Mouse (Mus musculus): ENCODE data around the gene Anapc4. TPM values are rescaled to one million over a fixed set of nuclear protein-coding genes. Genes with fewer than 3 reads are reported as not detected.

Gene Anapc4
- polyA plus RNA-seq, 1 experiment from 2014 or later, result 152 TPM

GRCm38 (mm10) chr5:52810446-52810845 lies 23.4 kb upstream of the Anapc4 start:
- H3K4me3 ChIP-seq (ENCODE audit: low read depth, low read length), result no peak overlapping the region
- ATAC-seq (replicated peaks; ENCODE audit: insufficient number of reproducible peaks, low FRiP score, low TSS enrichment, low read depth) (no peak), DNase-seq (ENCODE audit: low spot score) (no peak)
- no peaks in the 10 kb centered on the region for H3K4me1 ChIP-seq (ENCODE audit: control insufficient read depth, insufficient read depth, low read length)
- no peaks in the 10 kb centered on the region for H3K27me3 ChIP-seq (ENCODE audit: control insufficient read depth, insufficient read depth, low read length)
- 96% methylated on average over 6 of the region's 6 CpGs for WGBS
- H3K36me3 ChIP-seq (replicated peaks; ENCODE audit: control insufficient read depth, insufficient read depth, low read depth, low read length), result no peaks in the 10 kb centered on the region; the same call in 1 of the 2 replicates
- H3K9me3 ChIP-seq (replicated peaks; ENCODE audit: control insufficient read depth, low read length), result no peaks in the 10 kb centered on the region
- no peak overlapping the region for H3K9ac ChIP-seq (replicated peaks; ENCODE audit: low read length)
- H3K27ac ChIP-seq (replicated peaks; ENCODE audit: low read depth, low read length), result no peak overlapping the region
- no peak overlapping the region for H3K4me2 ChIP-seq (ENCODE audit: low read depth, low read length)

GRCm38 (mm10) chr5:52811056-52811455 lies 22.8 kb upstream of the Anapc4 start:
- no peak overlapping the region for H3K4me2 ChIP-seq (ENCODE audit: low read depth, low read length)
- H3K36me3 ChIP-seq (replicated peaks; ENCODE audit: control insufficient read depth, insufficient read depth, low read depth, low read length), result no peaks in the 10 kb centered on the region; the same call in 1 of the 2 replicates
- no peak overlapping the region for H3K4me3 ChIP-seq (ENCODE audit: low read depth, low read length)
- no peak for DNase-seq (ENCODE audit: low spot score)
- WGBS, result 94% methylated on average over 14 of the region's 14 CpGs
- no peaks in the 10 kb centered on the region for H3K9me3 ChIP-seq (replicated peaks; ENCODE audit: control insufficient read depth, low read length)
- H3K27ac ChIP-seq (replicated peaks; ENCODE audit: low read depth, low read length), result no peak overlapping the region
- H3K27me3 ChIP-seq (ENCODE audit: control insufficient read depth, insufficient read depth, low read length), result no peaks in the 10 kb centered on the region
- no peaks in the 10 kb centered on the region for H3K4me1 ChIP-seq (ENCODE audit: control insufficient read depth, insufficient read depth, low read length)
- H3K9ac ChIP-seq (replicated peaks; ENCODE audit: low read length), result no peak overlapping the region
- ATAC-seq (replicated peaks; ENCODE audit: insufficient number of reproducible peaks, low FRiP score, low TSS enrichment, low read depth), result no peak

GRCm38 (mm10) chr5:52812456-52812855 lies 21.4 kb upstream of the Anapc4 start:
- H3K36me3 ChIP-seq (replicated peaks; ENCODE audit: control insufficient read depth, insufficient read depth, low read depth, low read length), result no peaks in the 10 kb centered on the region; the same call in 1 of the 2 replicates
- H3K27ac ChIP-seq (replicated peaks; ENCODE audit: low read depth, low read length), result no peak overlapping the region
- no peak overlapping the region for H3K4me3 ChIP-seq (ENCODE audit: low read depth, low read length)
- no peak for ATAC-seq (replicated peaks; ENCODE audit: insufficient number of reproducible peaks, low FRiP score, low TSS enrichment, low read depth)
- H3K27me3 ChIP-seq (ENCODE audit: control insufficient read depth, insufficient read depth, low read length), result no peaks in the 10 kb centered on the region
- H3K9ac ChIP-seq (replicated peaks; ENCODE audit: low read length), result no peak overlapping the region
- DNase-seq (ENCODE audit: low spot score), result no peak
- no peaks in the 10 kb centered on the region for H3K9me3 ChIP-seq (replicated peaks; ENCODE audit: control insufficient read depth, low read length)
- 92% methylated on average over 10 of the region's 10 CpGs for WGBS
- H3K4me1 ChIP-seq (ENCODE audit: control insufficient read depth, insufficient read depth, low read length), result no peaks in the 10 kb centered on the region
- no peak overlapping the region for H3K4me2 ChIP-seq (ENCODE audit: low read depth, low read length)

GRCm38 (mm10) chr5:52813312-52813711 lies 20.5 kb upstream of the Anapc4 start:
- ATAC-seq (replicated peaks; ENCODE audit: insufficient number of reproducible peaks, low FRiP score, low TSS enrichment, low read depth) (no peak), DNase-seq (ENCODE audit: low spot score) (no peak)
- H3K27ac ChIP-seq (replicated peaks; ENCODE audit: low read depth, low read length), result no peak overlapping the region
- H3K4me2 ChIP-seq (ENCODE audit: low read depth, low read length), result no peak overlapping the region
- WGBS, result 90% methylated on average over 7 of the region's 7 CpGs
- no peak overlapping the region for H3K9ac ChIP-seq (replicated peaks; ENCODE audit: low read length)
- H3K36me3 ChIP-seq (replicated peaks; ENCODE audit: control insufficient read depth, insufficient read depth, low read depth, low read length), result no peaks in the 10 kb centered on the region
- H3K9me3 ChIP-seq (replicated peaks; ENCODE audit: control insufficient read depth, low read length), result no peaks in the 10 kb centered on the region
- no peaks in the 10 kb centered on the region for H3K4me1 ChIP-seq (ENCODE audit: control insufficient read depth, insufficient read depth, low read length)
- H3K4me3 ChIP-seq (ENCODE audit: low read depth, low read length), result no peak overlapping the region
- no peaks in the 10 kb centered on the region for H3K27me3 ChIP-seq (ENCODE audit: control insufficient read depth, insufficient read depth, low read length)

GRCm38 (mm10) chr5:52818676-52819075 lies 15.1 kb upstream of the Anapc4 start:
- Histone ChIP-seq H3K9me3 (replicated peaks; ENCODE audit: control insufficient read depth, low read length) (no peaks in the 10 kb centered on the region), H3K4me1 (ENCODE audit: control insufficient read depth, insufficient read depth, low read length) (no peaks in the 10 kb centered on the region), H3K9ac (replicated peaks; ENCODE audit: low read length) (no peak overlapping the region), H3K27ac (replicated peaks; ENCODE audit: low read depth, low read length) (no peak overlapping the region), H3K4me2 (ENCODE audit: low read depth, low read length) (no peak overlapping the region), H3K4me3 (ENCODE audit: low read depth, low read length) (no peak overlapping the region), H3K36me3 (replicated peaks; ENCODE audit: control insufficient read depth, insufficient read depth, low read depth, low read length) (no peaks in the 10 kb centered on the region), H3K27me3 (ENCODE audit: control insufficient read depth, insufficient read depth, low read length) (no peaks in the 10 kb centered on the region)
- ATAC-seq (replicated peaks; ENCODE audit: insufficient number of reproducible peaks, low FRiP score, low TSS enrichment, low read depth), result no peak
- 93% methylated on average over 7 of the region's 7 CpGs for WGBS
- no peak for DNase-seq (ENCODE audit: low spot score)

- no peak overlapping the region for H3K9ac ChIP-seq (replicated peaks; ENCODE audit: low read length)
- no peaks in the 10 kb centered on the region for H3K27me3 ChIP-seq (ENCODE audit: control insufficient read depth, insufficient read depth, low read length)
- DNase-seq (ENCODE audit: low spot score) (peak; percentile 74), ATAC-seq (replicated peaks; ENCODE audit: insufficient number of reproducible peaks, low FRiP score, low TSS enrichment, low read depth) (no peak)
- H3K4me2 ChIP-seq (ENCODE audit: low read depth, low read length), result no peak overlapping the region
- WGBS, result 50% methylated on average over 3 of the region's 3 CpGs
- no peak overlapping the region for H3K27ac ChIP-seq (replicated peaks; ENCODE audit: low read depth, low read length)
- H3K9me3 ChIP-seq (replicated peaks; ENCODE audit: control insufficient read depth, low read length), result no peaks in the 10 kb centered on the region
- no peaks in the 10 kb centered on the region for H3K36me3 ChIP-seq (replicated peaks; ENCODE audit: control insufficient read depth, insufficient read depth, low read depth, low read length)
- H3K4me3 ChIP-seq (ENCODE audit: low read depth, low read length), result no peak overlapping the region
- no peaks in the 10 kb centered on the region for H3K4me1 ChIP-seq (ENCODE audit: control insufficient read depth, insufficient read depth, low read length)
Observed at GRCm38 (mm10) chr5:52821691-52822090, 12.1 kb upstream of the Anapc4 start.

GRCm38 (mm10) chr5:52827923-52828322 lies 5.9 kb upstream of the Anapc4 start:
- no peaks in the 10 kb centered on the region for H3K4me1 ChIP-seq (ENCODE audit: control insufficient read depth, insufficient read depth, low read length)
- no peaks in the 10 kb centered on the region for H3K9me3 ChIP-seq (replicated peaks; ENCODE audit: control insufficient read depth, low read length)
- H3K36me3 ChIP-seq (replicated peaks; ENCODE audit: control insufficient read depth, insufficient read depth, low read depth, low read length), result no peaks in the 10 kb centered on the region
- 86% methylated on average over 4 of the region's 4 CpGs for WGBS
- H3K27ac ChIP-seq (replicated peaks; ENCODE audit: low read depth, low read length), result no peak overlapping the region
- no peak overlapping the region for H3K4me3 ChIP-seq (ENCODE audit: low read depth, low read length)
- no peak for ATAC-seq (replicated peaks; ENCODE audit: insufficient number of reproducible peaks, low FRiP score, low TSS enrichment, low read depth)
- H3K27me3 ChIP-seq (ENCODE audit: control insufficient read depth, insufficient read depth, low read length), result no peaks in the 10 kb centered on the region
- no peak for DNase-seq (ENCODE audit: low spot score)
- no peak overlapping the region for H3K9ac ChIP-seq (replicated peaks; ENCODE audit: low read length)
- no peak overlapping the region for H3K4me2 ChIP-seq (ENCODE audit: low read depth, low read length)

GRCm38 (mm10) chr5:52833005-52833404 lies 807 bp upstream of the Anapc4 start:
- H3K27ac ChIP-seq (replicated peaks; ENCODE audit: low read depth, low read length), result no peak overlapping the region
- no peaks in the 10 kb centered on the region for H3K4me1 ChIP-seq (ENCODE audit: control insufficient read depth, insufficient read depth, low read length)
- no peak for ATAC-seq (replicated peaks; ENCODE audit: insufficient number of reproducible peaks, low FRiP score, low TSS enrichment, low read depth)
- H3K36me3 ChIP-seq (replicated peaks; ENCODE audit: control insufficient read depth, insufficient read depth, low read depth, low read length), result no peaks in the 10 kb centered on the region
- DNase-seq (ENCODE audit: low spot score), result no peak
- H3K27me3 ChIP-seq (ENCODE audit: control insufficient read depth, insufficient read depth, low read length), result no peaks in the 10 kb centered on the region
- H3K4me2 ChIP-seq (ENCODE audit: low read depth, low read length), result no peak overlapping the region
- no peak overlapping the region for H3K4me3 ChIP-seq (ENCODE audit: low read depth, low read length)
- no peak overlapping the region for H3K9ac ChIP-seq (replicated peaks; ENCODE audit: low read length)
- H3K9me3 ChIP-seq (replicated peaks; ENCODE audit: control insufficient read depth, low read length), result no peaks in the 10 kb centered on the region

Data from embryonic facial prominence, embryonic 11.5 days (tissue).